Mouse (Mus musculus) cerebellum, postnatal 4 days (tissue): ENCODE measurements around the gene Sgtb.

Experiments
- DNase-seq, 2 experiments: peaks; one replicate each; pipeline ENCODE4 v3.0.0; 2022; ENCODE audit warnings: low spot score in 2 of 2, mixed read lengths in 1 of 2

Gene Sgtb

DNA sequence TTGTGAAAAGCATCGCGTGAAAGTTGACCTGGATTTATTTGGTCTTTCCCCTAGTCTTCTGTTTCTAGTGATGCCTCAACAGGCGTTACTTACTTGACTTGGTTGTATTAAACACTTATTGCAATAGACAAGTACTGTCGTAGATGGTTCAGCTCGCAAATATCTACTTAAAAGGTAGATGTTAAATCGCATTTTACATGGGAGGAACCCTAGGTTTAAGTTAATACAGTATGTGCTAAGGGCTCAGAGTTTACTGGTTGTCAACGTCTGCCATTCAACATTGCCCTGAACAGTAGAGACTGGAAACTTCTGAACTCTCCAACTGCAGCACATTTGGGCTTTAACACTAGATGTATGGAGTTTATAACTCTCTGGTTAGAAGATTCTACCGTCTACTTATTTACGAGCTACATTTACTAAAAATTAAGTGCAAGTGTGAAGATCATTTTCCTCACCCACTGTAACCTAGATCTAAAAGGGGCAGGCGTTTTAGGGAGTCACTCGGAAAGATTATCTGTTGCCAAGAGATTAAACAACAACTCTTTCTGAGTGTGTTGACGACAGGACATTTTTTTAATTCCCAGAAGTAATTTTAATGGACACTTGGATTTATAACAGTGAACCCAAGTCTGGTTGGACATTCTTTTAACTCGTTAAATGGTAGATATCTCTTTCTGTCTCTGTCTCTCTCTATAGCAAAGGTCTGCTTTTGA is 69.8 kb downstream of the Sgtb start:
- no peak for DNase-seq

DNA sequence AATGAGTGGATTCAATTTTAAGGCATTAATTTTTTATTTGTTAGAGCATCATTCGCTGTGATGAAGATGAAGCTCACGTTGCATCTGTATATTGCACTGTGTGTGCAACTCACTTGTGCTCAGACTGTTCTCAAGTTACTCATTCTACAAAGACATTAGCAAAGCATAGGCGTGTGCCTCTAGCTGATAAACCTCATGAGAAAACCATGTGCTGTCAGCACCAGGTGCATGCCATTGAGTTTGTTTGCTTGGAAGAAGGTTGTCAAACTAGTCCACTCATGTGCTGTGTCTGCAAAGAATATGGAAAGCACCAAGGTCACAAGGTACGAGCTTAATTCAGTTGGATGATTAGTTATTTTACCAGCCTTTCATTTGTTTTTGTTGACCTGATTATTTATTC is 77.8 kb downstream of the Sgtb start:
- DNase-seq: no peak
